Mouse (Mus musculus) testis, adult 2 months (tissue): ENCODE data around the gene Nol4l.

Experiments used
- CTCF ChIP-seq: fragments of 200-500 bp; IDR thresholded peaks from 2 replicates; pipeline ENCODE4 v1.5.1; 2012; ENCODE audit warnings: low read depth, mild to moderate bottlenecking, inconsistent platforms, low read length, moderate library complexity; ENCODE audit not compliant: control insufficient read depth, insufficient read depth, insufficient replicate concordance
- POLR2A ChIP-seq: fragments of 200-500 bp; IDR thresholded peaks from 2 replicates; pipeline ENCODE4 v1.6.1; 2012; ENCODE audit warnings: low read depth, mild to moderate bottlenecking, inconsistent platforms, low read length, moderate library complexity; ENCODE audit not compliant: control insufficient read depth

- TF ChIP-seq CTCF (no peak), POLR2A (no peak)
Observed at GRCm38 (mm10) chr2:153528571-153529364, 1.0 kb downstream of the Nol4l start.
